Mouse (Mus musculus): ENCODE measurements around the gene Eed. TPM values are rescaled to one million over a fixed set of nuclear protein-coding genes. Genes with fewer than 3 reads are reported as not detected.

Gene Eed
- polyA plus RNA-seq, 1 experiment from 2014 or later, result 89.7 TPM

- DNase-seq (ENCODE audit: low spot score), result no peak
- WGBS, result 87% methylated on average over 5 of the region's 5 CpGs
- H3K27me3 ChIP-seq (replicated peaks; ENCODE audit: low read depth, poor library complexity, severe bottlenecking), result no peaks in the 10 kb centered on the region
Observed at GRCm38 (mm10) chr7:89916711-89917110, 64.1 kb downstream of the Eed start.

GRCm38 (mm10) chr7:89913432-89914158 is 67.2 kb downstream of the Eed start:
- Histone ChIP-seq H3K36me3 (replicated peaks) (peaks cover 25% of the 10 kb centered on the region), H3K27ac (replicated peaks) (no peak overlapping the region), H3K9me3 (no peaks in the 10 kb centered on the region), H3K4me3 (no peak overlapping the region), H3K4me1 (peaks cover 6% of the 10 kb centered on the region; the same call in 1 of the 2 replicates), H3K27me3 (replicated peaks; ENCODE audit: low read depth, poor library complexity, severe bottlenecking) (no peaks in the 10 kb centered on the region)
- WGBS, result 93% methylated on average over 3 of the region's 3 CpGs
- DNase-seq (ENCODE audit: low spot score), result no peak

More at GRCm38 (mm10) chr7:89916711-89917110, 64.1 kb downstream of the Eed start:
- Histone ChIP-seq H3K27ac (replicated peaks) (no peak overlapping the region), H3K4me3 (no peak overlapping the region), H3K9me3 (no peaks in the 10 kb centered on the region), H3K4me1 (no peaks in the 10 kb centered on the region), H3K36me3 (replicated peaks) (peaks cover 41% of the 10 kb centered on the region)

- Histone ChIP-seq H3K4me3 (no peak overlapping the region), H3K36me3 (replicated peaks) (peaks cover 17% of the 10 kb centered on the region), H3K4me1 (peaks cover 12% of the 10 kb centered on the region; the same call in 1 of the 2 replicates), H3K9me3 (no peaks in the 10 kb centered on the region), H3K27ac (replicated peaks) (no peak overlapping the region), H3K27me3 (replicated peaks; ENCODE audit: low read depth, poor library complexity, severe bottlenecking) (no peaks in the 10 kb centered on the region)
- WGBS, result 88% methylated on average over 3 of the region's 3 CpGs
- DNase-seq (ENCODE audit: low spot score), result no peak
Observed at GRCm38 (mm10) chr7:89912356-89912755, 68.4 kb downstream of the Eed start.

- H3K4me1 ChIP-seq, result peaks cover 12% of the 10 kb centered on the region; the same call in 1 of the 2 replicates
- WGBS, result 83% methylated on average over 4 of the region's 4 CpGs
- no peak for DNase-seq (ENCODE audit: low spot score)
Observed at GRCm38 (mm10) chr7:89909711-89910110, 71.1 kb downstream of the Eed start.

GRCm38 (mm10) chr7:89908899-89909621 is 71.7 kb downstream of the Eed start:
- Histone ChIP-seq H3K4me3 (no peak overlapping the region), H3K36me3 (replicated peaks) (no peaks in the 10 kb centered on the region), H3K4me1 (peaks cover 12% of the 10 kb centered on the region), H3K27ac (replicated peaks) (no peak overlapping the region), H3K27me3 (replicated peaks; ENCODE audit: low read depth, poor library complexity, severe bottlenecking) (no peaks in the 10 kb centered on the region), H3K9me3 (no peaks in the 10 kb centered on the region)
- 81% methylated on average over 20 of the region's 20 CpGs for WGBS
- DNase-seq (ENCODE audit: low spot score), result no peak

More at GRCm38 (mm10) chr7:89909711-89910110, 71.1 kb downstream of the Eed start:
- no peaks in the 10 kb centered on the region for H3K27me3 ChIP-seq (replicated peaks; ENCODE audit: low read depth, poor library complexity, severe bottlenecking)
- no peak overlapping the region for H3K4me3 ChIP-seq
- H3K27ac ChIP-seq (replicated peaks), result no peak overlapping the region
- peaks cover 3% of the 10 kb centered on the region; the same call in 1 of the 2 replicates for H3K36me3 ChIP-seq (replicated peaks)
- H3K9me3 ChIP-seq, result no peaks in the 10 kb centered on the region

- 41% methylated on average over 7 of the region's 7 CpGs for WGBS
- Histone ChIP-seq H3K36me3 (replicated peaks) (no peaks in the 10 kb centered on the region), H3K27ac (replicated peaks) (no peak overlapping the region), H3K4me1 (peaks cover 19% of the 10 kb centered on the region), H3K27me3 (replicated peaks; ENCODE audit: low read depth, poor library complexity, severe bottlenecking) (no peaks in the 10 kb centered on the region), H3K9me3 (no peaks in the 10 kb centered on the region), H3K4me3 (no peak overlapping the region)
- DNase-seq (ENCODE audit: low spot score), result peak; percentile 21
Observed at GRCm38 (mm10) chr7:89908421-89908820, 72.4 kb downstream of the Eed start.

- DNase-seq (ENCODE audit: low spot score), result peak; percentile 75
- no peak overlapping the region for H3K27ac ChIP-seq (replicated peaks)
- no peaks in the 10 kb centered on the region for H3K9me3 ChIP-seq
- no peak overlapping the region for H3K4me3 ChIP-seq
- H3K36me3 ChIP-seq (replicated peaks), result no peaks in the 10 kb centered on the region
- H3K4me1 ChIP-seq, result peaks cover 23% of the 10 kb centered on the region
- WGBS, result 17% methylated on average over 8 of the region's 8 CpGs
- no peaks in the 10 kb centered on the region for H3K27me3 ChIP-seq (replicated peaks; ENCODE audit: low read depth, poor library complexity, severe bottlenecking)
Observed at GRCm38 (mm10) chr7:89907950-89908349, 72.8 kb downstream of the Eed start.

Other genes starting within 250 kb of the Eed start
- gene Ccdc81, start 77.4 kb downstream of the Eed start, polyA plus RNA-seq (2016; fragmentation: Nextera tagmentation; extraction: Ambion mirVana), result 0.10 and 0.31 TPM in 2 replicates
- gene Hikeshi, start 39.8 kb downstream of the Eed start, polyA plus RNA-seq (2016; fragmentation: Nextera tagmentation; extraction: Ambion mirVana), result 149 and 159 TPM in 2 replicates
- 29.0 and 30.3 TPM in 2 replicates for gene Picalm, start 149.2 kb upstream of the Eed start, polyA plus RNA-seq (2016; fragmentation: Nextera tagmentation; extraction: Ambion mirVana)